Mouse (Mus musculus): ENCODE measurements around the gene Mnd1. TPM values are rescaled to one million over a fixed set of nuclear protein-coding genes. Genes with fewer than 3 reads are reported as not detected.

Mnd1 gene
- polyA plus RNA-seq, 1 experiment from 2014 or later = 12.1 TPM

DNA sequence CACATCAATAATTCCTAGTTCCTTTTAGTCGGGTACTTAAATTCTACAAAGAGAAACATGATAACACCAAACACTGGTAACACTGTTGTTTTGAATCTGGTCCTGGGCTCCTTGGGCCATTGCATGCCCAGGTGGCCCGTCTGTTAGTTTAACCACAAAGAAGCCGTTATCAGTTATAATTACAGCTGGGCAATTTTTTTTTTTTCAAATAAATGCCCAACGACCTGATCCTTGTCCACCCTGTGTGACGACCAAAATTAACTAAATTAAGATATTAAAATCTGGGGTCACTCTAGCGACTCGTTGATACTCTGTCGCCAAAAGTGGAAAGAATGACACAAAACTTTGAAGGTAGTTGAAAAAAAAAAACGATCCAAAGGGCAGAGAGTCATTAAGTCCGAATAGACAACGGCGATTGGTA, 855 bp downstream of the Mnd1 start:
- no peaks in the 10 kb centered on the region for H3K4me1 ChIP-seq (replicated peaks; ENCODE audit: control insufficient read depth, insufficient read depth, low read length)
- H3K4me3 ChIP-seq (ENCODE audit: low read depth, low read length) = peak overlapping the region; percentile 48
- H3K27ac ChIP-seq (ENCODE audit: low read depth, low read length) = no peak overlapping the region
- no peaks in the 10 kb centered on the region for H3K27me3 ChIP-seq (ENCODE audit: control insufficient read depth, insufficient read depth, low read length)
- H3K9me3 ChIP-seq (ENCODE audit: control insufficient read depth, low read length) = no peaks in the 10 kb centered on the region
- WGBS = 15% methylated on average over 12 of the region's 12 CpGs
- no peaks in the 10 kb centered on the region for H3K36me3 ChIP-seq (ENCODE audit: control insufficient read depth, insufficient read depth, low read length)
- ATAC-seq (replicated peaks; ENCODE audit: low FRiP score) (no peak), DNase-seq (ENCODE audit: low spot score) (no peak)
- H3K4me2 ChIP-seq (ENCODE audit: low read depth, low read length, severe bottlenecking) = peak overlapping the region; percentile 98; the same call in 1 of the 2 replicates
- H3K9ac ChIP-seq (ENCODE audit: low read length) = no peak overlapping the region

- H3K36me3 ChIP-seq (ENCODE audit: control insufficient read depth, insufficient read depth, low read length) = no peaks in the 10 kb centered on the region
- H3K4me2 ChIP-seq (ENCODE audit: low read depth, low read length, severe bottlenecking) = no peak overlapping the region
- DNase-seq (ENCODE audit: low spot score) = no peak
- no peak overlapping the region for H3K4me3 ChIP-seq (ENCODE audit: low read depth, low read length)
- H3K9ac ChIP-seq (ENCODE audit: low read length) = no peak overlapping the region
- H3K4me1 ChIP-seq (replicated peaks; ENCODE audit: control insufficient read depth, insufficient read depth, low read length) = no peaks in the 10 kb centered on the region
- WGBS = 92% methylated on average over 3 of the region's 3 CpGs
- no peak for ATAC-seq (replicated peaks; ENCODE audit: low FRiP score)
- no peaks in the 10 kb centered on the region for H3K27me3 ChIP-seq (ENCODE audit: control insufficient read depth, insufficient read depth, low read length)
- no peaks in the 10 kb centered on the region; the same call in 1 of the 2 replicates for H3K9me3 ChIP-seq (ENCODE audit: control insufficient read depth, low read length)
- no peak overlapping the region for H3K27ac ChIP-seq (ENCODE audit: low read depth, low read length)
Observed at GRCm38 (mm10) chr3:84149831-84150230, 5.8 kb downstream of the Mnd1 start.

DNA sequence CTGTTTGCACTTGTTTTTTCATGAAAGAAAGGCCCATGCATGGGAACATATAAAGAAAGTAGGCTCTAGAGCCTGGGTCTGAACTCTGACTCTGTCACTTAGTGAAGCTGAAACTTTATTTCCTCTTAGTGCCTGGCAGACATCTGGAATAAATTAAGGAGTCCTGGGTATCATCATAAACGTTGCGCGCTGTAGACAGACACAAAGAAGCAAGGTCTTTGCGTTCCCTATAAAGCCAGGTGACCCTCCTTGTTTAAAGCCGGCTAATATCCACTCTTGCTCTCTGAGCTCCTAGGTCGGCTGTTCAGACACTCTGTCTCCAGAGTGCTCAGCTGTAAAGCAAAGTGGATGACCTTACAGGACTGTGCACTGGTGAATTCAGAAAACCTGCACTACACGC, 14.6 kb downstream of the Mnd1 start:
- Histone ChIP-seq H3K4me1 (replicated peaks; ENCODE audit: control insufficient read depth, insufficient read depth, low read length) (no peaks in the 10 kb centered on the region), H3K27me3 (ENCODE audit: control insufficient read depth, insufficient read depth, low read length) (no peaks in the 10 kb centered on the region), H3K4me2 (ENCODE audit: low read depth, low read length, severe bottlenecking) (no peak overlapping the region), H3K9me3 (ENCODE audit: control insufficient read depth, low read length) (no peaks in the 10 kb centered on the region), H3K36me3 (ENCODE audit: control insufficient read depth, insufficient read depth, low read length) (no peaks in the 10 kb centered on the region), H3K9ac (ENCODE audit: low read length) (no peak overlapping the region), H3K27ac (ENCODE audit: low read depth, low read length) (no peak overlapping the region), H3K4me3 (ENCODE audit: low read depth, low read length) (no peak overlapping the region)
- WGBS = 75% methylated on average over 7 of the region's 7 CpGs
- no peak for DNase-seq (ENCODE audit: low spot score)
- ATAC-seq (replicated peaks; ENCODE audit: low FRiP score) = no peak

- Histone ChIP-seq H3K9ac (ENCODE audit: low read length) (no peak overlapping the region), H3K9me3 (ENCODE audit: control insufficient read depth, low read length) (no peaks in the 10 kb centered on the region), H3K36me3 (ENCODE audit: control insufficient read depth, insufficient read depth, low read length) (no peaks in the 10 kb centered on the region), H3K4me1 (replicated peaks; ENCODE audit: control insufficient read depth, insufficient read depth, low read length) (no peaks in the 10 kb centered on the region), H3K27me3 (ENCODE audit: control insufficient read depth, insufficient read depth, low read length) (no peaks in the 10 kb centered on the region), H3K4me3 (ENCODE audit: low read depth, low read length) (no peak overlapping the region), H3K27ac (ENCODE audit: low read depth, low read length) (no peak overlapping the region), H3K4me2 (ENCODE audit: low read depth, low read length, severe bottlenecking) (no peak overlapping the region)
- 86% methylated on average over 7 of the region's 7 CpGs for WGBS
- ATAC-seq (replicated peaks; ENCODE audit: low FRiP score) (no peak), DNase-seq (ENCODE audit: low spot score) (no peak)
Observed at GRCm38 (mm10) chr3:84136509-84136908, 19.1 kb downstream of the Mnd1 start.

DNA sequence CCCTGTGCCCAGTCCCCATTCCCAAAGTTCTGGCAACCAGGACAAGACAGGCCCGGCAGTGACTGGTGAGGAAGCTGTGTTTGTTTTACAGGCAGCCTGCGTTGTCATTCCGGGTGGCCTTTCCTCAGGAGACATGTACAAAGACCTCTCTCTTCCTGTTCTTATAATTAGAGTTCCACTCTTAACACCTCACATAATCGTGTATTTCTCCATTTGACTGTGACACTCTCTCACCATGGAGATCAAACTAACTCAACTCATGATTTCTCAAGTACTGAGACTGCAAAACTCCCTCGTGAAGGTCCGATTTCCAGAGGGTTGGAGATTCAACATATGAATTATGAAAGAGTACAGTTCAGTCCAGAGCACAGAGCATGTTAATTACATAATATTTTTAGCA, 19.7 kb downstream of the Mnd1 start:
- H3K9ac ChIP-seq (ENCODE audit: low read length) = no peak overlapping the region
- H3K36me3 ChIP-seq (ENCODE audit: control insufficient read depth, insufficient read depth, low read length) = no peaks in the 10 kb centered on the region
- no peak overlapping the region for H3K4me2 ChIP-seq (ENCODE audit: low read depth, low read length, severe bottlenecking)
- H3K27ac ChIP-seq (ENCODE audit: low read depth, low read length) = no peak overlapping the region
- no peaks in the 10 kb centered on the region for H3K27me3 ChIP-seq (ENCODE audit: control insufficient read depth, insufficient read depth, low read length)
- no peaks in the 10 kb centered on the region for H3K4me1 ChIP-seq (replicated peaks; ENCODE audit: control insufficient read depth, insufficient read depth, low read length)
- DNase-seq (ENCODE audit: low spot score) (no peak), ATAC-seq (replicated peaks; ENCODE audit: low FRiP score) (no peak)
- WGBS = 83% methylated on average over 6 of the region's 6 CpGs
- no peak overlapping the region for H3K4me3 ChIP-seq (ENCODE audit: low read depth, low read length)
- H3K9me3 ChIP-seq (ENCODE audit: control insufficient read depth, low read length) = no peaks in the 10 kb centered on the region

GRCm38 (mm10) chr3:84135387-84135786, 20.2 kb downstream of the Mnd1 start:
- no peak overlapping the region for H3K4me2 ChIP-seq (ENCODE audit: low read depth, low read length, severe bottlenecking)
- H3K4me1 ChIP-seq (replicated peaks; ENCODE audit: control insufficient read depth, insufficient read depth, low read length) = no peaks in the 10 kb centered on the region
- ATAC-seq (replicated peaks; ENCODE audit: low FRiP score) (peak; percentile 65), DNase-seq (ENCODE audit: low spot score) (no peak)
- H3K9me3 ChIP-seq (ENCODE audit: control insufficient read depth, low read length) = no peaks in the 10 kb centered on the region
- WGBS = 36% methylated on average over 9 of the region's 9 CpGs
- H3K9ac ChIP-seq (ENCODE audit: low read length) = no peak overlapping the region
- H3K27me3 ChIP-seq (ENCODE audit: control insufficient read depth, insufficient read depth, low read length) = no peaks in the 10 kb centered on the region
- no peak overlapping the region for H3K27ac ChIP-seq (ENCODE audit: low read depth, low read length)
- H3K36me3 ChIP-seq (ENCODE audit: control insufficient read depth, insufficient read depth, low read length) = no peaks in the 10 kb centered on the region
- H3K4me3 ChIP-seq (ENCODE audit: low read depth, low read length) = no peak overlapping the region

DNA sequence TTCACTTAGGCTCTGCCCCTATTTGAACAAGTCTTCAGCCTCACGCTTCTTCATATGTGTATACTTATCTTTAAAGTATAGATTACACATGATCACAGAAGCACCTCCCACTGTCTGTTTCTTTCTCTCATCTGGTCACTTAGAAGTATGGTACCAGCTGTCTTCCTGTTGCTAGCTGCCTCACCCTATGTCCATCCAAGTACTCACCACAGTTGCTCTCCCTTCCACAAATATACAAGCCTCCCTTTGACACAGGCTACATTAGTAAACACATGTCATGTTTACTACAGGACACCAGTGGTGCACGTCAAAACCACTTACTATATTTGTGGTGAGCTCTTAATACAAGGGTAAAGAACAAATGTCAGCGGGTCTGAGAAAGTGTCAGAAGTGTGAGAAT, 24.2 kb downstream of the Mnd1 start:
- Histone ChIP-seq H3K4me1 (replicated peaks; ENCODE audit: control insufficient read depth, insufficient read depth, low read length) (no peaks in the 10 kb centered on the region), H3K4me3 (ENCODE audit: low read depth, low read length) (no peak overlapping the region), H3K27ac (ENCODE audit: low read depth, low read length) (no peak overlapping the region), H3K9me3 (ENCODE audit: control insufficient read depth, low read length) (no peaks in the 10 kb centered on the region), H3K9ac (ENCODE audit: low read length) (no peak overlapping the region), H3K27me3 (ENCODE audit: control insufficient read depth, insufficient read depth, low read length) (no peaks in the 10 kb centered on the region), H3K4me2 (ENCODE audit: low read depth, low read length, severe bottlenecking) (no peak overlapping the region), H3K36me3 (ENCODE audit: control insufficient read depth, insufficient read depth, low read length) (no peaks in the 10 kb centered on the region)
- ATAC-seq (replicated peaks; ENCODE audit: low FRiP score) (no peak), DNase-seq (ENCODE audit: low spot score) (no peak)
- 92% methylated on average over 3 of the region's 3 CpGs for WGBS

GRCm38 (mm10) chr3:84130776-84131175, 24.8 kb downstream of the Mnd1 start:
- H3K9me3 ChIP-seq (ENCODE audit: control insufficient read depth, low read length) = no peaks in the 10 kb centered on the region
- H3K4me3 ChIP-seq (ENCODE audit: low read depth, low read length) = no peak overlapping the region
- no peaks in the 10 kb centered on the region for H3K4me1 ChIP-seq (replicated peaks; ENCODE audit: control insufficient read depth, insufficient read depth, low read length)
- H3K27ac ChIP-seq (ENCODE audit: low read depth, low read length) = no peak overlapping the region
- no peak overlapping the region for H3K9ac ChIP-seq (ENCODE audit: low read length)
- H3K36me3 ChIP-seq (ENCODE audit: control insufficient read depth, insufficient read depth, low read length) = no peaks in the 10 kb centered on the region
- DNase-seq (ENCODE audit: low spot score) = no peak
- no peak overlapping the region for H3K4me2 ChIP-seq (ENCODE audit: low read depth, low read length, severe bottlenecking)
- ATAC-seq (replicated peaks; ENCODE audit: low FRiP score) = no peak
- no peaks in the 10 kb centered on the region for H3K27me3 ChIP-seq (ENCODE audit: control insufficient read depth, insufficient read depth, low read length)
- WGBS = 75% methylated on average over 5 of the region's 5 CpGs

- Histone ChIP-seq H3K27ac (ENCODE audit: low read depth, low read length) (no peak overlapping the region), H3K27me3 (ENCODE audit: control insufficient read depth, insufficient read depth, low read length) (no peaks in the 10 kb centered on the region), H3K9ac (ENCODE audit: low read length) (no peak overlapping the region), H3K36me3 (ENCODE audit: control insufficient read depth, insufficient read depth, low read length) (no peaks in the 10 kb centered on the region), H3K4me2 (ENCODE audit: low read depth, low read length, severe bottlenecking) (no peak overlapping the region), H3K9me3 (ENCODE audit: control insufficient read depth, low read length) (no peaks in the 10 kb centered on the region), H3K4me1 (replicated peaks; ENCODE audit: control insufficient read depth, insufficient read depth, low read length) (no peaks in the 10 kb centered on the region), H3K4me3 (ENCODE audit: low read depth, low read length) (no peak overlapping the region)
- DNase-seq (ENCODE audit: low spot score) = no peak
- no peak for ATAC-seq (replicated peaks; ENCODE audit: low FRiP score)
- 79% methylated on average over 11 of the region's 11 CpGs for WGBS
Observed at GRCm38 (mm10) chr3:84128871-84129870, 26.4 kb downstream of the Mnd1 start.
